Mouse (Mus musculus): ENCODE measurements around the gene Srcin1. TPM values are rescaled to one million over a fixed set of nuclear protein-coding genes. Genes with fewer than 3 reads are reported as not detected.

The Srcin1 gene
- 100 to 1,000 TPM; 246 to 287 TPM for total RNA-seq (2021)
- long read RNA-seq, experiment 1, partial matches to known transcripts, result 13 of 60 reads
- long read RNA-seq, experiment 1, other reads (novel, unspliced or antisense), result 47 of 60 reads
- long read RNA-seq, experiment 2, full-length matches to known transcripts, result 2 of 41 reads
- long read RNA-seq, experiment 2, partial matches to known transcripts, result 5 of 41 reads
- long read RNA-seq, experiment 2, other reads (novel, unspliced or antisense), result 34 of 41 reads

DNA sequence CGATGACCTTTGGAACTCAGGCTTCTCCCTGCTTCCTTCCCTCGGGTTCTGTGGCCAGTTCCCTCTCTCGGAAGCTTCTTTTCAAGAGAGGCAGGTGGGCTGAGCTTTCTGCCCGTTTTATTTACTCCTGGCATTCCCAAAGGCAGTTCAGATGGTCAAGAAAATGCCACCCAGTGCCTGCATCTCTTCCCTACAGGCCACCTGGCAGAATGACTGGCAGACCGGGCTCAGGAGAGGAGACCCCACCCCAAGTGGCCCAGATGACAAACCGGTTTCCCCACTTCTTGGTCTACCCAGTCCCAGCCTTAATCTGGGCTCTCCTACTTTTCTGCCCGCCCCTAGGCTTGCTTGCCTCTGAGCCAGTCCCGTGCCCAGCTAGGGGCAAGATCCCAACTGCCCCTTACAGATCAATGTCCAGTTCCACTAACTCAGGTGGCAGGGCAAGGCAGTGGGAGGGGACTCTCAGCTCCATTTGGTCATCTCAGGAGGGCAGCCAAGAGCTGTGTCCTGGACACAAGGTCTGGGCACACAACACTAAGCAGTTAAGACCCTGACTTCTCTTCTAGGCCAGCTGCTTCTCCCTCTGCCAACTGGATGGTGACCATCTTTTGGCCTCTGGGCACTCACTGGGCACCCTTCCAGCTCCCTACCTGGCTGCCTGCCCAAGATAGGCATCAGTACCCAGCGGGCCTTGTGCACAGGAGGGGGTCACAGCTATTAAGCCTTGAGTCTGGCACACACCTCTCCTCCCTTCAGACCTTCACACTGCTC is at the start of gene Srcin1:
TSS of gene Srcin1 (minus strand) at position 51 of the 771 bp plus-strand sequence.
- peak in 1 of 2 experiments; percentile 66 for DNase-seq (ENCODE audit: low spot score in 2 of 2)

DNA sequence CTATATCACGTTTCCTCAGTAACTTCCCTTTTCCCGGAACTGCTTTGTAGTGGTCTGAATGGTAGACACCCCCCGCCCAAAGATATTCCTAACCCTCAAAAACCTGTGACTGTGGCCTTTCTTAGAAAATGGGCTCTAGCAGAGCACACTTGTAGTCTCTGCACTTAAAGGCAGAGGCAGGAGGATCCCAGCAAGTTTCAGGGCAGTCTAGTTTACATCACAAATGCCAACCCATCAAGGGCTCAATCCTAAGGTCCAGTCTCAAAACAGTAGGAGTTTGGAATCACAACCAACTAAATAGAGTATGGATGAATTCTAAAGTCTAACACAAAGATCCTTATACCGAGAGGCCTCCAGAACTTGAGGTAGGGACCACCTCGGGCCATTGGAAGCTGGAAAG is 49.6 kb upstream of the Srcin1 start:
- DNase-seq (ENCODE audit: low spot score in 2 of 2), result no peak

DNA sequence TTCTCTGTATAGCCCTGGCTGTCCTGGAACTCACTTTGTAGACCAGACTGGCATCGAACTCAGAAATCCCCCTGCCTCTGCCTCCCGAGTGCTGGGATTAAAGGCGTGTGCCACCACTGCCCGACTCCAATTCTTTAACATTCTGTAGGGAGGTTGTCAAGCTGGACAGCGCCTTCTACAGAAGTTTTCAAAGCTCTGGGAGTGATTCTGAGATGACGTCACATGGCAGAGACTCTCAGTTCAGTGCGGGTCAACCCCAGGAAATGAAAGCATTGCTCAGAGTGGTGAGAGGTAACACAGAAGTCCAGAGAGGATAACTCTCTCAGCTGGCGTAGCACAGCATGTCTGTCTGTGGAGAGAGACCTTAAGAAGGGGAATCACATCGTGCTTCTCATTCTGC is 47.2 kb upstream of the Srcin1 start:
- no peak for DNase-seq (ENCODE audit: low spot score in 2 of 2)

DNA sequence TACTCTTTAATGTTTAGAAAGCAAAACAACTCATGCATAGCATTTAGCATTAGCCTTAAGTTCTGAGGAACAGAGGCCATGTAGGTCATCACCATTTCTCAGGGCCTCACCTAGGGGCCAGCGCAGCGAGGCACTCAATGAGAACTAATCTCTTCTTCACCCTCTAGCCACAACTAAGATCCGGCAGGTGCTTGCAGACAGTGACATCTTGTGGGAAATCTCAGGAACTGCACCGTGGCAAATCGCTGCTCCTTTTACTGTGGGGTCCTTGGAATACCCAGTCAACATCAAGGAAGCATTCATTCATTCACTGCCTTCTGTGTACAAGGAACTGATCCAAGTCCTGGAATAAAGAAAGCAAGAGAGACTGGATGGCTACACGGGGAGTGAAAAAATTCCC is 46.5 kb upstream of the Srcin1 start:
- DNase-seq (ENCODE audit: low spot score in 2 of 2), result peak; percentile 75

DNA sequence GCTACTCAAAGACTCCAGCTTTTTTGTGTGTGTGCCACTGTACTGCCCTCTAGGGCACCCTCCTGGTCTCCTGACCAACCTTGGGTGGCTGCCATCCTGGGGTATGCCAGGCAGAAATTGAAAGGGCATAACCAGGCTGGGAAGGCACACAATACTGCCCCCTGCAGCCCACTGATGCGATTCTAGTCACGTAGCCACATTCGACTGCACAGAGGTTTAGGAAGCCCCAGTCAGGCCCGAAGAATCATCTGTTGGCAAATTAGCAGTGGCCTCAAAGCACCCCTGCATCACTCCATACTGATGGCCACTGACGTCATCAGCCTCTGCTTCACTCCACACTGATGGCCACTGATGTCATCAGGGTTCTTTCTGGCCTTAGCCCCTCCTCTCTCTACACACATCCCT is 43.4 kb upstream of the Srcin1 start:
- peak; percentile 79 to 81 for DNase-seq (ENCODE audit: low spot score in 2 of 2)

DNA sequence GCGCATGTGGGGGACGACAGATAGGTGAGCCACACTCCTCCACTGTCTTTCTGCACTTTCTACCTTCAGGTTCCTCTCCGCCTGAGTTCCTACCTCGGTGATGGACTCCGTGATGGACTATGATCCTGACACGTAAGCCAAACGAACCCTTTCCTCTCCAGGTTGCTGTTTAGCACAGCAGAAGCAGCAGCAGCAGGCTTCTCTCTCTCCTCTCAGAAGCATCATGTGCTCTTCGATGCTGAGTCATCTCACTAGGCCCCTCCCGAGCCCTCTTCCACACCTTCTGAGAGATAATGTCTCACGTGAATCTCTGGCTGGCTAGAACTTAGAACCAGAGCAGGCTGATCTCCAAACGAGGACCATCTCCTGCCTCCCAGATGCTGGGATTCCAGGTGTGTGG is 42.4 kb upstream of the Srcin1 start:
- no peak for DNase-seq (ENCODE audit: low spot score in 2 of 2)

DNA sequence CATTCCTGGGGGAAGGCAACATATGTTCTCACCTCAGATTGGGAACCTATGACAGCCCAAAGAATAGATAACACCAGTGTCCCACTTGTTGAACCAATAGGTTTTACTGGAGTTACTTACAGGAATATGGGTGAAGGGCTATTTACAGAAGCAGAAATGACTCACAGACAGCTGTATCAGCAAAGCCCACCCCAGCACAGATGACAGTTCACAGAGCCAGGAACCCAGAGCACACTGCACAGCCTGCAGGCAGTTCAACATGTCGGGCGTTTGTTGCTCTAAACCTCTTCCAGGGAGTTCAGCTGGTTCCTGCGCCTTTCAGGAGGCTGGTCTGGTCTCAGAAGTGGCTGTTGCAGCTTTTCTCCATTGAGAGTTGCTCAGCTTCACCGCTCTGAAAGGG is 39.3 kb upstream of the Srcin1 start:
- DNase-seq (ENCODE audit: low spot score in 2 of 2), result no peak

DNA sequence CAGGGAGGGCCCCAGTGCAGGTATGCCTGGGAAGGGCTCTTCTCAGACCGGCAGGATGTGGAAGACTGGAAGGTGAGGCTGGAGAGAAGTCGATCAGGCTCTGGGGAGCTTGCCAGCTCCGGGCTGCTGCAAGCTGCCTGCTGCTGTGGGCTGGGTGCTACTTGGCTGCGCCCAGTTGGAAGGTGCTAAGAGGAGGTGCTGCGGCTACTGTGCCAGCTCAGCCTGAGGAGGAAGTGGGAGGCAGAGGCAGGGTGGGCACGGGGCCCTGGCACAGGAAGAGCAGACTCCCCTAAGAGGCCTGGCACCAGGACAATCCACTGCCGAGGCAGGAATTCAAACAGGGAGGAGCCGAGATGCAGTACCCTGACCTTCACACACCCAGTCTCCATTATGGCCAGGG is 35.1 kb upstream of the Srcin1 start:
- DNase-seq (ENCODE audit: low spot score in 2 of 2), result peak; percentile 82 to 91

DNA sequence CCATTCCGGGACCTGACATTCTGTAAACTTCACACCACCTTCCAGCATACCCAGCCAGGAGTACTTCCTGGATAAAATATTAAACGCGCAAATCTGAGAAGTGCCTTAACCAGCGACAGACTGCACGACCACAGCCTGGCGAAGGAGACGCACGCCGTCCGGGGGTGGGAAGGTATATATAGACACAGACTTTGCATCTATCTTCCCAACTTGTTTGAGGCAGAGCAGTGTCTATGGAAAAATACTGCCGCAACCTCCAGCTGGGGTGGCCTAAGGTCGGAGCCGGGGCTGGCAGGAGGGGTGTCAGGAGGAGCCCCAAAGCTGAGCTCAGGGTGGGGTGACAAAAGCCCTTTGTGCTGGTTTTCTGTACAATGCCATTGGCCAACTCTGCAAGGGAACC is 33.8 kb upstream of the Srcin1 start:
- DNase-seq (ENCODE audit: low spot score in 2 of 2), result peak; percentile 74 to 84

DNA sequence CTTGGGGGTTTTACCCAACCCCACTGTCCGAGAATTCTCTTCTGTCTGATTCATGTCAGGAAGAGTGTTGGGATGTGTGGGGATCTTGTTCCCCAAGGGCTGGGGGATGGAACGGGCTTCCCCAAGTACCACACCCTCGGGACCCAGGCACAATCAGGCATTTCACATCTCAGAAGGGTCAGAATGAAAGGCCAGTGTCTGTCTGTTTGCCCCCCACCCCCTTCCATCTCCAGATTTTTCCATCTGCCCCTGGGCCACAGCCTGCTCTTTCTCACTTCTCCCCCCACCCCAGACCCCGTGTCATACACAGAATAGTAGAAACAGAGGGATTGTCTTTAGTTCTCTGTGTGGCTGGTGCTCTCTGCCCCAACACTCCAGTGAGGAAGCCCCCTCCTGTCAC is 32.9 kb upstream of the Srcin1 start:
- no peak for DNase-seq (ENCODE audit: low spot score in 2 of 2)

DNA sequence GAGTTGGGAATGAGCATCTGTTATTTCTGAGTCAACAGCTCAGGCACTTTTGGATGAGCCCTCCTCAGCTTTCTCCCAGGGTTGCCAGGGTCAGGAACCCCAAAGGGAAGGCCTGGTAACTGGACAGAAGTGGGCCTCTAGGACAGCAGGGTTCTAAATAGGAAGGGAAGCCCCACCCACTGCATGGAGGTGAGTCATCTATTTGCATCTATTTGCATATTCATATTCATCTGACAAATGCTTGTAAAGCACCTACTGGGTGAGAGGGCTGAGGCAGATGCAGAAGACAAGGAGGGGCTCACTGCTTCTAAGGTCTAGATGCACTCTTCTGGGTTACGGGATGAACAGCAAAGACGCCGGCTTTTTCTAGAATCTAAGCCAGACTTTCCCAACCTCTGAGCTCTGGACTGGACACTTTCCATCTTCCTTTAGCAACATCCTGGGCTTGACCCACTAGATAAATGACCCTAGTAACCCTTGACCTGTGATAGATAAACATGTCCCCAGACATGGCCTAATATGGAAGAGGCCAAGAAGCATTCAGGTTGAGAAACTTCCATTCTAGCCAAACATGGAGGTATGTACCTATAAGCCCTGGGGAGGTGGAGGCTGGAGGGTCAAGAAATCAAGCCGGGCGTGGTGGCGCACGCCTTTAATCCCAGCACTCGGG is 31.2 kb upstream of the Srcin1 start:
- DNase-seq (ENCODE audit: low spot score in 2 of 2), result no peak

DNA sequence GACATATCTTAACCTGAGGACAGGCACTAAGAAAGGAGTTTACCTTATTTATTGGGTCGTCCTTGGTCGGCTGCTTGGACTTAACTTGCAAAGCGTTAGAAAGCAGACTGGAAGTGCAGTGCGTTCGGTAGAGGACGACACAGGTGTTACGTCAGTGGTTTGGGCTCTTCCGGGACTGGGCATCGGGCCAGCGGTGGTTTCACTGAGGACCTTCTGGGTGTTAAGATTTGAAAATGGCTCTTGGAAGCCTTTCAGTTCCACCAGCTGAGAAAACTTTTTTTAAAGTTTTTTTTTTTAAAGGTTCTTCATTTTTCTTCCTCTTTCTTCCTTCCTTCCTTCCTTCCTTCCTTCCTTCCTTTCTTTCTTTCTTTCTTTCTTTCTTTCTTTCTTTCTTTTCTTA is 27.9 kb upstream of the Srcin1 start:
- DNase-seq (ENCODE audit: low spot score in 2 of 2), result peak in 1 of 2 experiments; percentile 32

DNA sequence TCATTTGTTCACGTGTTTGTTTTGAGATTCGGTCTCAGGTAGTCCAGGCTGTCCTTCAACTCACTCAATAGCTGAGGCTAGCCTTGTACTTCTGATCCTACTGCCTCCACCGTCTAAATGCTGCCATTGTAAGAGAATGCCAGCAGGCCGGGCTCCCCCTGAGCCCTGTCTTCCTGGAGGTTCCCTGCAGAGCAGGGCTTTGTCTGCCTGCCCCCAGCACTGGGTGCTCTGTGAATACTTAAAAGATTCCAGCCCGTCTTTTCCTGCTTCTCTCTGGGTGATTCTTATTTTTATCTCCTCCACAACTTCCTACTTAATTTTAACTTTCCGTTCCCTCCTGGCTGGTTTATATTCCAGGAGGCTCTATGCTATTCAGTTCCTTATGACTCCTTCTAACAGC is 26.2 kb upstream of the Srcin1 start:
- DNase-seq (ENCODE audit: low spot score in 2 of 2), result no peak

DNA sequence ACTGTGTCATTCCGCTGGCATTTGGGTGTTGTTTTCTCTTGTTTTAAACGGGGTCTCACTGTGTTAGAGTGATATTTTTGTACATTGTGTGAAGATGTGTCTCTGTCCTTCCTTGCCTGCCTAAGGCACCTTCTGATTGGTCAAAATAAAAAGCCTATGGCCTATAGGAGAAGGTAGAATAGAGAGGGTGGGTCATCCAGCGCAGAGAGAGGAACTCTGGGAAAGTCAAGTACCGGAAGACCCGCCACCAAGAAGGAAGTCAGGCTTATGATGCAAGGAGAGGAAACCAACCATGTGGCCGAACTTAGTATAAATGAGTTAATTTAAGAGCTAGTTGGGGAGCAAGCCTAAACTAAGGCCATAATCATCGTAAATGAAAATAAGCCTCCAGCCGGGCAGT is 23.1 kb upstream of the Srcin1 start:
- DNase-seq (ENCODE audit: low spot score in 2 of 2), result no peak

DNA sequence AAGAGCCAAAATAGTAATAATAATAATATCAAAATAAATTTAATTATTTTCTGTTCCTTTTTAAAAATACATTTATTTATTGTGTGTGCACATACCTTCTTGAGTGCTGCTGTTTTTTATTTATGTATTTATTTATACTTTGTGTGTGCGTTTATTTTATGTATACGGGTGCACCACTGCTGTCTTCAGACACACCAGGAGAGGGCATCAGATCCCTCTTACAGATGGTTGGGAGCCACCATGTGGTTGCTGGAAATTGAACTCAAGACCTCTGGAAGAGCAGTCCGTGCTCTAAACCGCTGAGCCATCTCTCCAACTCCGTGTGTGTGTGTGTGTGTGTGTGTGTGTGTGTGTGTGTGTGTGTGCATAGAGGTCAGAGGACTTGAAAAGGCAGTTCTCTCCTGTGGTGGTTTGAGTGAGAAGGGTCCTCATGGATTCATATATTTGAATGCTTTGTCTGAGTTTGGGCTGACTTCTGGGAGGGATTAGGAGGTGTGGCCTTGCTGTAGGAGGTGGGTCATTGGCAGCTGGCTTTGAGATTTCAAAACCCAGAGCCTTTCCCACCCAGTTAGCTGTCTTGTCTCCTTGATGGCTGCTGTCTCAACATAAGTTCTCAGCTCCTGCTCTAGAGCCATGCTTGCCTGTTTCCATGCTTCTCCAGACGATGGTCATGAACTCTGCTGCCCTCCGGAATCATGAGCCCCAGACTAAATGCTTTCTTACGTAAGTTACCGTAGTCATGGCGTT is 22.1 kb upstream of the Srcin1 start:
- no peak for DNase-seq (ENCODE audit: low spot score in 2 of 2)

DNA sequence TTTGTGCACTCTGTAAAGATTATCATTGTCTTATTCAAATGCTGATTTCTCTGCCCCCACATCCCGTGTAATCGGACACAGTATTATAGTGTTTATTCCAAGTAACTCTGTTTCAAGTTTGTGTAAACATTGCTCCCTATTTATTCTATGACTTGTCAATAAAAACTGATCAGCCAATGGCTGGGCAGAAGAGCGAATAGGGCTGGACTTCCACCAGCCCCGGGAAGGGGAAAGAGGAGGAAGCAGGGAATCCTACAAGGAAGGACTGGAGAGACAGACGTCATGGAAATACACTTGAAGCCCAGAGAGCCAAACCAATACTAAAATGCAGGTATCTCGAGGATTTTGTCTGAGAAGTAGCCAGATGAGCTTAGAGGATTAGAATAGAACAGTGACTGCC is 18.1 kb upstream of the Srcin1 start:
- DNase-seq (ENCODE audit: low spot score in 2 of 2), result no peak

DNA sequence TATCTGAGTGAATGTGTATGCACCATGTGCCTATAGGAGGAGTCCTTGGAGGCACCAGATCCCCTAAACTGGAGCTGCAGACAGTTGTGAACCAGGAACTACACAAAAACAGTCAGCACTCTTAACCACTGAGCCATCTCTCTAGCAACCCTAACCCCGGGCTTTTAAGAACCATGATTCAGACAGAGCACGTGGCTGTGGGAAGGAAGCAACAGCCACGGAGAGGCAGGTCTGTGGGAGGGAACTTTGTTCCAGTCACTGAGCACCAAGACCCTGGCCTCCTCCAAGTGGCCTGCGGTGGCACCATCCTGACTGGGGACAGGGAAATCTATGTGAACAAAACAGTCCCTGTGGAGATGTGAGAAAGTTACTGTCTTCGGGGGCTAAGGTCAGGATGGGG is 15.9 kb upstream of the Srcin1 start:
- no peak for DNase-seq (ENCODE audit: low spot score in 2 of 2)

DNA sequence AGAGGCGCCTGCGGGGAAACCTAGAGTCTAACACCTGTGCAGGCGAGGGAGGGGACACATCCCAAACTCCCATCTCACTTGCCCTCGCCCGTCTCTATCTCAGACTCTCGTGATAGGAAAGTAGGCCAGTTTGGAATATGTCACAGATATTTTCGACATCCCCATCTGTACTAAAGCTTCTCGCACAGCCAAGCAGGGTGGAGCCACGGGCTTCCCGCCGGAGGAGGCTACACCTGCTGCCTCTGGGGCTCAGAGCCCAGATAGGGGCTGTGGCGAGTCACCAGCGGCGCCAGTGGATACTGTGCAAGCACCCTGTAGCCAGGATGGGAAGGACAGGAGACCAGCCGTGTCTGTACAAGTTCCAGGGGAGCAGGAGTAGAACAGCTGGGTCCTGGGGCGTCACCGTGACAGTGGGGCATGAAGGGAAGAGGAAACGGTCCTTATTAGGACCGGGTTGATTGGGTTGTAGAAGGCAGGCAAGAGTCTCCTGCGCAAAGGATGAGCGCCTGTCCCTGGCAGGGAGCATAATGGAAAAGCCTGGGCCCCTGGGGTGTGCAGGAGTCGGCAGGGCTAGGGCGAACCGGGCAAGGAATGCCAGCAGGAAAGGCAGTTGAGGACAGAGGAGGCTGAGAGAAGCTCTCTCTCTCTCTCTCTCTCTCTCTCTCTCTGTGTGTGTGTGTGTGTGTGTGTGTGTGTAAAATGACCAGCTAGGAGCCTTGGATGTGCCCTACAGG is 14.4 kb upstream of the Srcin1 start:
- peak; percentile 58 to 72 for DNase-seq (ENCODE audit: low spot score in 2 of 2)

DNA sequence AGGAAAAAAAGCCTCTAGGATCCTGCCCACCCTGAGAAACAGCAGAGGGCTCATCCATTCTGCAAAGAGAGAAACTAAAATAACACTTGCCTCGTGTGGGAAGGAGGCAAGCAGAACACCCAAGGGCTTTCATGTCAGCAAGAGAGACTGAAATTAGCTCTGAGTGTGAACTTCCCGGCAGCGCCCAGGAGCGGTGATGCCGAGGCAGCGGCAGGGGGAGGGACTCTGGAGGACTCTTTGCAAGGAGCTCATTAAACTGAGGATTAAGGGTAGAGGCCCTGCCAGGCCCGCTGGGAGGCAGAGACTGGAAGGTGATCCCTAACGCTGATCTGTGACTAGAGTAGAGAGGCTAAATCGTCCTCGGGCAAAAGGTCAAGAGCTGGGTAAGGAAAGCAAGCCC is 13.2 kb upstream of the Srcin1 start:
- peak in 1 of 2 experiments; percentile 74 for DNase-seq (ENCODE audit: low spot score in 2 of 2)

DNA sequence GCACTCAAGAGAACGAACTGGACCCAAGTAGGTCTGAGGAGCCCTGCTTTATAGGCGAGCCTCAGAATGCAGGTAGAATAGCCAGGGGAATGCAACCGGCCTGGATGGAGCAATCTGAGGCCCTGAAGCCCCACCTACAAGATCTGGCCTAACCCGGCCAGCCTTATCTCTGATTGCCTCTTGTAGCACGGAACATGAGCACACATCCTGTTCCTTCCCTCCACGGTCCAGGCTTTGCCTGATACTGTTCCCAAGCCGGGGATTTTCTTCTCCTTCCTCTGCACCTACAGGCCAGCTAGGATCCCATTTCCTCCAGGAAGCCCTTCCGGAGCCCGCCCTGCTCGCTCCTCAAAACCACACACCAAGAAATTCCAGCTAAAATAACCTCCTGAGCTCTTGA is 9.9 kb upstream of the Srcin1 start:
- DNase-seq (ENCODE audit: low spot score in 2 of 2), result no peak

DNA sequence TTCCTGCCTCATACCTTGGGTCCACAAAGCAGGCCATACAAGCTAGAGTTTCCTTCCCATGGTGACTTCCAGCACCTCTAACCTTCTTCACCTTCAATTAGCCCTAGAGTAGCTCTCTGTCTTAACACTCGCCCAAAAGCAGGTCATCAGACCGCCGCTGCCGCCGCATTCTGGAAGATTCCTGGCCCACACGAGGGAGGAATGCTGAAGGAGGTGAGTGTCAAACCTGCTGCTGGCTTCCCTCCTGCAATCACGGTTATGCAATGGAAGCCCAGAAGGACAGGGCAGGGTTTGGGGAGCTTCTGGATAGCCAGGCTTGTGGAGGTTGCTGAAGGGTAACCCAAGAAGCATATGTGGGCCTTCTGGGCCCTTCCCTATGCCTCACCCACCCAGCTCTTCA is 8.5 kb upstream of the Srcin1 start:
- DNase-seq (ENCODE audit: low spot score in 2 of 2), result no peak

All from left cerebral cortex, adult 18-20 months (tissue).